10 mouse cellular contexts compared by ENCODE assay signal in the genomic region with DNA sequence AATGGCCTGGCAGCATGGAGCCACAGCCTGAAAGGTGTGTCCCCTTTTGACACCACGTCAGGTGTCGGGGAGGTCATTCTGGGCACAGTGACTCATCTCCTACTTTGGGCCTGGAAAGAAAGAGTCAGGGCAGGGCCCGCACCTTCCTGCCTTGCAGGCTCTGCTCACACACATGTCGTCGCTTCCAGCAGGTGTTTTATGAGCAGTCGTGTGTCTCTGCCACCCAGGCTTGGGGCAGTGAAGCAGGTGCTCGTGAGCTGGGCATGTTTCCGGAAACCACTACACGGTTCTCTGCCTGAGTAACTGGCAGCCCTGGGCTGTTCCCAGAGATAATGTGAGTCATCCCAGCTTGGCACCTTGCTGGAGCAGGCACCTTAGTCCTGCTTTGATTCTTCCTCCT. TPM values are rescaled to one million over a fixed set of nuclear protein-coding genes. Genes with fewer than 3 reads are reported as not detected.
DNase-seq lines count a peak whose midpoint lies in the region; ATAC-seq and TF ChIP-seq lines count a peak whose summit lies in the region.
"Had no signal": no experiment of that assay in that cellular context is flagged by ENCODE, and none has a peak within 500 bp of the region (broad histone marks: within the 10 kb centered on the region; RNA-seq: fewer than 3 reads in every experiment).

No protein-coding gene starts in this region.

- no peaks in the 10 kb centered on the region for H3K27me3 ChIP-seq in heart, embryonic 10.5 days (ENCODE audit: insufficient read depth, poor library complexity, severe bottlenecking)
- H3K27me3 ChIP-seq in C2C12 (ENCODE audit: control insufficient read depth, insufficient read depth, insufficient read length): no peaks in the 10 kb centered on the region
- no peaks in the 10 kb centered on the region for H3K27me3 ChIP-seq in embryonic facial prominence, embryonic 14.5 days (replicated peaks; ENCODE audit: control insufficient read depth, insufficient read depth, low read length)
- no peaks in the 10 kb centered on the region for H3K27me3 ChIP-seq in hindbrain, embryonic 13.5 days
- no peaks in the 10 kb centered on the region for H3K27me3 ChIP-seq in hindbrain, postnatal 0 days (ENCODE audit: insufficient read depth, low read length)

- H3K9me3 ChIP-seq in heart, embryonic 10.5 days: no peaks in the 10 kb centered on the region
- no peaks in the 10 kb centered on the region for H3K9me3 ChIP-seq in embryonic facial prominence, embryonic 14.5 days (ENCODE audit: control insufficient read depth, low read length)
- H3K9me3 ChIP-seq in hindbrain, embryonic 13.5 days: no peaks in the 10 kb centered on the region
- no peaks in the 10 kb centered on the region for H3K9me3 ChIP-seq in hindbrain, postnatal 0 days (ENCODE audit: low read length)

- ATAC-seq in embryonic facial prominence, embryonic 14.5 days (ENCODE audit: low read depth): no peak
- ATAC-seq in hindbrain, embryonic 13.5 days (ENCODE audit: low FRiP score): no peak
- ATAC-seq in hindbrain, postnatal 0 days: no peak
- no peak for ATAC-seq in megakaryocyte progenitor cell, adult 5-6 weeks (replicated peaks; ENCODE audit: poor library complexity)

- peak overlapping the region; percentile 49; the same call in 1 of the 2 replicates for H3K27ac ChIP-seq in heart, embryonic 10.5 days
- peak overlapping the region; percentile 58 for H3K27ac ChIP-seq in embryonic facial prominence, embryonic 14.5 days (replicated peaks; ENCODE audit: low read depth, low read length)
- H3K27ac ChIP-seq in hindbrain, embryonic 13.5 days: no peak overlapping the region
- no peak overlapping the region for H3K27ac ChIP-seq in hindbrain, postnatal 0 days

- no peaks in the 10 kb centered on the region for H3K36me3 ChIP-seq in heart, embryonic 10.5 days
- H3K36me3 ChIP-seq in C2C12 (ENCODE audit: control insufficient read depth, insufficient read depth): no peaks in the 10 kb centered on the region
- no peaks in the 10 kb centered on the region for H3K36me3 ChIP-seq in embryonic facial prominence, embryonic 14.5 days (ENCODE audit: control insufficient read depth, insufficient read depth, low read length)
- no peaks in the 10 kb centered on the region for H3K36me3 ChIP-seq in hindbrain, embryonic 13.5 days
- no peaks in the 10 kb centered on the region for H3K36me3 ChIP-seq in hindbrain, postnatal 0 days (ENCODE audit: insufficient read depth, low read length)

- no peak for DNase-seq in heart, embryonic 10.5 days (ENCODE audit: low spot score)
- no peak for DNase-seq in heart, postnatal 25 days (ENCODE audit: low spot score)
- no peak for DNase-seq in embryonic facial prominence, embryonic 14.5 days (ENCODE audit: low spot score)
- DNase-seq in lung, postnatal 25 days (ENCODE audit: low spot score): peak; percentile 23
- DNase-seq in hindbrain, postnatal 0 days (ENCODE audit: low spot score): no peak
- DNase-seq: liver; midbrain, embryonic 14.5 days had no signal

- peaks cover 48% of the 10 kb centered on the region for H3K4me1 ChIP-seq in heart, embryonic 10.5 days
- H3K4me1 ChIP-seq in embryonic facial prominence, embryonic 14.5 days (ENCODE audit: control insufficient read depth, insufficient read depth, low read length): peaks cover 20% of the 10 kb centered on the region; the same call in 1 of the 2 replicates
- peaks cover 23% of the 10 kb centered on the region for H3K4me1 ChIP-seq in hindbrain, embryonic 13.5 days (replicated peaks)
- H3K4me1 ChIP-seq in hindbrain, postnatal 0 days (ENCODE audit: insufficient read depth, low read length): peaks cover 12% of the 10 kb centered on the region

- intact Hi-C loops in heart, postnatal 25 days (cut with DNase I): no loop called here

- no peak for TF ChIP-seq CTCF in C2C12 (IDR thresholded peaks at IDR 0.05; ENCODE audit: control insufficient read depth, insufficient read depth, insufficient read length)
- no peak for TF ChIP-seq CTCF in hindbrain, postnatal 0 days (IDR thresholded peaks at IDR 0.05; ENCODE audit: low read depth)

- H3K4me3 ChIP-seq in heart, embryonic 10.5 days: no peak overlapping the region
- H3K4me3 ChIP-seq in C2C12 (ENCODE audit: insufficient read depth, poor library complexity, severe bottlenecking): no peak overlapping the region
- H3K4me3 ChIP-seq in embryonic facial prominence, embryonic 14.5 days (ENCODE audit: low read depth, low read length): no peak overlapping the region
- H3K4me3 ChIP-seq in hindbrain, embryonic 13.5 days: no peak overlapping the region
- no peak overlapping the region for H3K4me3 ChIP-seq in hindbrain, postnatal 0 days (ENCODE audit: low read length)

- H3K9ac ChIP-seq in embryonic facial prominence, embryonic 14.5 days (ENCODE audit: low read depth, low read length): no peak overlapping the region
- no peak overlapping the region for H3K9ac ChIP-seq in hindbrain, embryonic 13.5 days
- no peak overlapping the region for H3K9ac ChIP-seq in hindbrain, postnatal 0 days (replicated peaks; ENCODE audit: low read length)

- no peak overlapping the region for H3K4me2 ChIP-seq in embryonic facial prominence, embryonic 14.5 days (ENCODE audit: low read depth, low read length)
- H3K4me2 ChIP-seq in hindbrain, embryonic 13.5 days: no peak overlapping the region
- H3K4me2 ChIP-seq in hindbrain, postnatal 0 days (ENCODE audit: low read depth, low read length): no peak overlapping the region

- 61% methylated on average over 9 of the region's 9 CpGs for WGBS in heart, embryonic 10.5 days
- 75% methylated on average over 9 of the region's 9 CpGs for WGBS in embryonic facial prominence, embryonic 14.5 days
- WGBS in hindbrain, embryonic 13.5 days: 81% methylated on average over 9 of the region's 9 CpGs
- WGBS in hindbrain, postnatal 0 days: 83% methylated on average over 9 of the region's 9 CpGs

- H3K79me3 ChIP-seq in C2C12 (ENCODE audit: low read depth): peaks cover 5% of the 10 kb centered on the region

- H3ac ChIP-seq in C2C12 (ENCODE audit: control insufficient read depth, insufficient read length, low read depth): no peak overlapping the region

- H3K79me2 ChIP-seq in C2C12 (ENCODE audit: control insufficient read depth, insufficient read depth): peaks cover 14% of the 10 kb centered on the region

RNA-seq across cellular contexts. Expression of a gene that starts 3.6 kb away (rescaled TPM):
- polyA plus RNA-seq in heart, embryonic 10.5 days (2016; fragmentation: Nextera tagmentation; extraction: Ambion mirVana): 124 and 133 TPM in 2 replicates
- total RNA-seq in heart, postnatal 25 days (2021): 10 to 100 TPM; 29.8 to 30.8 TPM
- 188 TPM for polyA plus RNA-seq in C2C12 (2012; fragmentation: generic; extraction: Trizol)
- polyA plus RNA-seq in embryonic facial prominence, embryonic 14.5 days (2014; fragmentation: Nextera tagmentation; extraction: Ambion mirVana): 202 and 210 TPM in 2 replicates
- polyA plus RNA-seq in hindbrain, embryonic 13.5 days (2015; fragmentation: Nextera tagmentation; extraction: Ambion mirVana): 80.8 and 81.5 TPM in 2 replicates
- total RNA-seq in hindbrain, postnatal 0 days (2014; rRNA removed): 66.9 and 67.0 TPM in 2 replicates
- polyA plus RNA-seq in hindbrain, postnatal 0 days (2015; fragmentation: Nextera tagmentation; extraction: Ambion mirVana): 69.7 and 72.3 TPM in 2 replicates
- 190 and 207 TPM in 2 replicates for total RNA-seq in megakaryocyte progenitor cell, adult 5-6 weeks (2015)
- total RNA-seq in megakaryocyte progenitor cell, adult 5-6 weeks (2017): 307 and 339 TPM in 2 replicates

RNA-seq across cellular contexts. Expression of a gene that starts 8.0 kb away (rescaled TPM):
- polyA plus RNA-seq in heart, embryonic 10.5 days (2016; fragmentation: Nextera tagmentation; extraction: Ambion mirVana): 7.6 and 12.0 TPM in 2 replicates
- total RNA-seq in heart, postnatal 25 days (2021): 1 to 10 TPM; 3.0 to 5.8 TPM
- not detected for polyA plus RNA-seq in C2C12 (2012; fragmentation: generic; extraction: Trizol)
- 1.6 and 2.9 TPM in 2 replicates for polyA plus RNA-seq in embryonic facial prominence, embryonic 14.5 days (2014; fragmentation: Nextera tagmentation; extraction: Ambion mirVana)
- polyA plus RNA-seq in hindbrain, embryonic 13.5 days (2015; fragmentation: Nextera tagmentation; extraction: Ambion mirVana): 1.0 and 1.9 TPM in 2 replicates
- total RNA-seq in hindbrain, postnatal 0 days (2014; rRNA removed): 1.0 TPM in 1 of 2 replicates, not detected in the other
- 0.13 TPM in 1 of 2 replicates, not detected in the other for polyA plus RNA-seq in hindbrain, postnatal 0 days (2015; fragmentation: Nextera tagmentation; extraction: Ambion mirVana)
- not detected in 2 replicates for total RNA-seq in megakaryocyte progenitor cell, adult 5-6 weeks (2015)
- 0.30 TPM in 1 of 2 replicates, not detected in the other for total RNA-seq in megakaryocyte progenitor cell, adult 5-6 weeks (2017)

RNA-seq across cellular contexts. Expression of a gene that starts 21.4 kb away (rescaled TPM):
- 675 and 791 TPM in 2 replicates for polyA plus RNA-seq in heart, embryonic 10.5 days (2016; fragmentation: Nextera tagmentation; extraction: Ambion mirVana)
- total RNA-seq in heart, postnatal 25 days (2021): 1,000 to 10,000 TPM; 1,566 to 1,609 TPM
- 827 TPM for polyA plus RNA-seq in C2C12 (2012; fragmentation: generic; extraction: Trizol)
- polyA plus RNA-seq in embryonic facial prominence, embryonic 14.5 days (2014; fragmentation: Nextera tagmentation; extraction: Ambion mirVana): 834 and 939 TPM in 2 replicates
- polyA plus RNA-seq in hindbrain, embryonic 13.5 days (2015; fragmentation: Nextera tagmentation; extraction: Ambion mirVana): 832 and 843 TPM in 2 replicates
- 397 and 488 TPM in 2 replicates for total RNA-seq in hindbrain, postnatal 0 days (2014; rRNA removed)
- 925 and 953 TPM in 2 replicates for polyA plus RNA-seq in hindbrain, postnatal 0 days (2015; fragmentation: Nextera tagmentation; extraction: Ambion mirVana)
- 546 and 547 TPM in 2 replicates for total RNA-seq in megakaryocyte progenitor cell, adult 5-6 weeks (2015)
- 250 and 276 TPM in 2 replicates for total RNA-seq in megakaryocyte progenitor cell, adult 5-6 weeks (2017)

RNA-seq across cellular contexts. Expression of a gene that starts 26.9 kb away (rescaled TPM):
- polyA plus RNA-seq in heart, embryonic 10.5 days (2016; fragmentation: Nextera tagmentation; extraction: Ambion mirVana): 124 and 133 TPM in 2 replicates
- 10 to 100 TPM; 29.0 to 30.1 TPM for total RNA-seq in heart, postnatal 25 days (2021)
- polyA plus RNA-seq in C2C12 (2012; fragmentation: generic; extraction: Trizol): 60.0 TPM
- 107 and 119 TPM in 2 replicates for polyA plus RNA-seq in embryonic facial prominence, embryonic 14.5 days (2014; fragmentation: Nextera tagmentation; extraction: Ambion mirVana)
- 115 and 118 TPM in 2 replicates for polyA plus RNA-seq in hindbrain, embryonic 13.5 days (2015; fragmentation: Nextera tagmentation; extraction: Ambion mirVana)
- total RNA-seq in hindbrain, postnatal 0 days (2014; rRNA removed): 53.4 and 72.6 TPM in 2 replicates
- 93.8 and 94.4 TPM in 2 replicates for polyA plus RNA-seq in hindbrain, postnatal 0 days (2015; fragmentation: Nextera tagmentation; extraction: Ambion mirVana)
- total RNA-seq in megakaryocyte progenitor cell, adult 5-6 weeks (2015): 27.7 and 29.3 TPM in 2 replicates
- 33.8 and 43.0 TPM in 2 replicates for total RNA-seq in megakaryocyte progenitor cell, adult 5-6 weeks (2017)

RNA-seq across cellular contexts. Expression of a gene that starts 30.4 kb away (rescaled TPM):
- polyA plus RNA-seq in heart, embryonic 10.5 days (2016; fragmentation: Nextera tagmentation; extraction: Ambion mirVana): 161 and 170 TPM in 2 replicates
- total RNA-seq in heart, postnatal 25 days (2021): 10 to 100 TPM; 65.1 to 68.1 TPM
- 90.0 TPM for polyA plus RNA-seq in C2C12 (2012; fragmentation: generic; extraction: Trizol)
- polyA plus RNA-seq in embryonic facial prominence, embryonic 14.5 days (2014; fragmentation: Nextera tagmentation; extraction: Ambion mirVana): 116 and 132 TPM in 2 replicates
- polyA plus RNA-seq in hindbrain, embryonic 13.5 days (2015; fragmentation: Nextera tagmentation; extraction: Ambion mirVana): 111 and 114 TPM in 2 replicates
- 50.0 and 50.9 TPM in 2 replicates for total RNA-seq in hindbrain, postnatal 0 days (2014; rRNA removed)
- 90.5 and 91.9 TPM in 2 replicates for polyA plus RNA-seq in hindbrain, postnatal 0 days (2015; fragmentation: Nextera tagmentation; extraction: Ambion mirVana)
- 85.8 and 87.2 TPM in 2 replicates for total RNA-seq in megakaryocyte progenitor cell, adult 5-6 weeks (2015)
- 145 and 157 TPM in 2 replicates for total RNA-seq in megakaryocyte progenitor cell, adult 5-6 weeks (2017)

Comparison
In these comparisons a context has a peak if more than half of its experiments do, and no peak if none do; other contexts are left out.
1. H3K27ac ChIP-seq: peak in heart, embryonic 10.5 days (single experiment) and embryonic facial prominence, embryonic 14.5 days (single experiment); none in hindbrain, embryonic 13.5 days (single experiment) and hindbrain, postnatal 0 days (single experiment).